Mouse (Mus musculus): ENCODE results near the gene Zscan2.

The Zscan2 gene

GRCm38 (mm10) chr7:80860729-80861274 lies at the start of gene Zscan2:
TSS of gene Zscan2 (plus strand) at chr7:80860920.
- DNase-seq (ENCODE audit: low read depth, low spot score) = peak; percentile 99

- no peak for DNase-seq (ENCODE audit: low read depth, low spot score)
Measured at GRCm38 (mm10) chr7:80813397-80813796, 47.3 kb upstream of the Zscan2 start.

- DNase-seq (ENCODE audit: low read depth, low spot score) = peak; percentile 54
Measured at GRCm38 (mm10) chr7:80816641-80817040, 44.1 kb upstream of the Zscan2 start.

GRCm38 (mm10) chr7:80820838-80821237 lies 39.9 kb upstream of the Zscan2 start:
- DNase-seq (ENCODE audit: low read depth, low spot score) = no peak

GRCm38 (mm10) chr7:80823267-80823666 lies 37.5 kb upstream of the Zscan2 start:
- no peak for DNase-seq (ENCODE audit: low read depth, low spot score)

GRCm38 (mm10) chr7:80823875-80824682 lies 36.6 kb upstream of the Zscan2 start:
- DNase-seq (ENCODE audit: low read depth, low spot score) = no peak

GRCm38 (mm10) chr7:80825843-80826403 lies 34.8 kb upstream of the Zscan2 start, which contains the start of gene Iqgap1:
TSS of gene Iqgap1 (minus strand) at chr7:80825974.
- DNase-seq (ENCODE audit: low read depth, low spot score) = peak; percentile 63

GRCm38 (mm10) chr7:80828146-80828860 lies 32.4 kb upstream of the Zscan2 start:
- peak; percentile 71 for DNase-seq (ENCODE audit: low read depth, low spot score)

- peak; percentile 87 for DNase-seq (ENCODE audit: low read depth, low spot score)
Measured at GRCm38 (mm10) chr7:80830193-80830803, 30.4 kb upstream of the Zscan2 start.

GRCm38 (mm10) chr7:80832191-80832590 lies 28.5 kb upstream of the Zscan2 start:
- DNase-seq (ENCODE audit: low read depth, low spot score) = no peak

- peak; percentile 94 for DNase-seq (ENCODE audit: low read depth, low spot score)
Measured at GRCm38 (mm10) chr7:80832996-80833650, 27.6 kb upstream of the Zscan2 start.

GRCm38 (mm10) chr7:80833651-80834532 lies 26.8 kb upstream of the Zscan2 start:
- peak; percentile 88 for DNase-seq (ENCODE audit: low read depth, low spot score)

GRCm38 (mm10) chr7:80835984-80836652 lies 24.6 kb upstream of the Zscan2 start:
- DNase-seq (ENCODE audit: low read depth, low spot score) = no peak

- DNase-seq (ENCODE audit: low read depth, low spot score) = peak; percentile 50
Measured at GRCm38 (mm10) chr7:80837736-80838135, 23.0 kb upstream of the Zscan2 start.

GRCm38 (mm10) chr7:80838247-80838646 lies 22.5 kb upstream of the Zscan2 start:
- no peak for DNase-seq (ENCODE audit: low read depth, low spot score)

- no peak for DNase-seq (ENCODE audit: low read depth, low spot score)
Measured at GRCm38 (mm10) chr7:80839755-80840154, 21.0 kb upstream of the Zscan2 start.

GRCm38 (mm10) chr7:80840241-80840640 lies 20.5 kb upstream of the Zscan2 start:
- no peak for DNase-seq (ENCODE audit: low read depth, low spot score)

- no peak for DNase-seq (ENCODE audit: low read depth, low spot score)
Measured at GRCm38 (mm10) chr7:80840937-80841336, 19.8 kb upstream of the Zscan2 start.

GRCm38 (mm10) chr7:80842132-80842531 lies 18.6 kb upstream of the Zscan2 start:
- no peak for DNase-seq (ENCODE audit: low read depth, low spot score)

GRCm38 (mm10) chr7:80843176-80843575 lies 17.5 kb upstream of the Zscan2 start:
- no peak for DNase-seq (ENCODE audit: low read depth, low spot score)

All from R1 (cell line).